Mouse (Mus musculus): ENCODE measurements at regions not wholly inside any gene's neighbourhood (a gene's known extent, or its start where the extent isn't known, plus 50 kb on each side); places are given as distances from the start of the nearest gene placed in this dataset.

DNA sequence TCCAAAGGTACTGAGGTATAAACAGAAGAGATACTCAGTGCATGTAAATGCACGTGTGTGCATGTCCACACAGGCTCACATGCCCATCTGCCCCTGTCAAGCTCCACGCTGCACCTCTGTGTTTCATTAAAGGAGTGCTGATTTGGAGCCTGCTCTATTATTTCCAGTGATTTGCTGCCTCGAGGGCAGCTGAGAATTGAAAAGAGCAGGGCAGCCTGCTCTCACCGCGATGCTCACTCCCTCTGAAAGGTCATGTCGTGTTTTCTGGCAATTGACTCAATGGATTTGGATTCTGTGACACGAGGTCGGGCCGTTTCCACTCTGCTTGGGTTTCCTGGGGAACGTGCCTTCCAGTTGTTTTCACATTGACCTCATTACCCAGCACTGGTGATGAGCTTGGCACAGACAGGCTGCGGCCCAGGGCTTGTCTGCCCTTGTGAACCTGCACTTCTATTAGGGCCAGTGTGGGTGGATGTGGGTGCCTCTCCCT lies 167.1 kb downstream of the Fam169b start:
- Histone ChIP-seq H3K27me3 (ENCODE audit: control insufficient read depth, insufficient read depth, low read length) (no peaks in the 10 kb centered on the region), H3K4me2 (replicated peaks; ENCODE audit: low read depth, low read length) (no peak overlapping the region), H3K9ac (ENCODE audit: low read depth, low read length) (no peak overlapping the region), H3K27ac (ENCODE audit: low read depth, low read length) (no peak overlapping the region), H3K9me3 (ENCODE audit: control insufficient read depth, low read length) (no peaks in the 10 kb centered on the region), H3K36me3 (ENCODE audit: control insufficient read depth, insufficient read depth, low read length) (no peaks in the 10 kb centered on the region), H3K4me1 (ENCODE audit: control insufficient read depth, insufficient read depth, low read length) (no peaks in the 10 kb centered on the region), H3K4me3 (ENCODE audit: low read length) (no peak overlapping the region)
- ATAC-seq (ENCODE audit: low FRiP score, low TSS enrichment): no peak
- WGBS: 30% methylated on average over 11 of the region's 11 CpGs

DNA sequence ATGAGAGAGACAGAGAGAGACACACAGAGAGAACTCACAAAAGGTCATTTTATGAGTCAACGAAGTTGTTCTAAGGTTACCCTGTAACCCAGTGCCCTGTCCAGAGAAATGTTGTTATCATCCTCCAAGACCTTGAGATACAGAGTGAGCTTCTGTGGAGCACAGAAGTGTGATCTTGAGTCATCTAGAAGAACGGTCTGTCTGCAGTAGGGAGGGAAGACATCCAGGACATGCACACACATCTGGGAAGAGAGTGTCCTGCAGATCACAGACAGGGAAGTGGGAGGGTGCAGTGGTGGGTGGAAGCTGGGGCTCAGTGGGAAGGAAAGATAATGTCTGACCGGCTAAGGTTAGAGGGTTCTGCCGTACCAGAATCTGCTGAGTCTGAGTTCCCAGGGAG lies 155.3 kb downstream of the Fam169b start:
- H3K4me2 ChIP-seq (replicated peaks; ENCODE audit: low read depth, low read length): no peak overlapping the region
- no peaks in the 10 kb centered on the region for H3K4me1 ChIP-seq (ENCODE audit: control insufficient read depth, insufficient read depth, low read length)
- no peak overlapping the region for H3K27ac ChIP-seq (ENCODE audit: low read depth, low read length)
- no peaks in the 10 kb centered on the region for H3K36me3 ChIP-seq (ENCODE audit: control insufficient read depth, insufficient read depth, low read length)
- no peak for ATAC-seq (ENCODE audit: low FRiP score, low TSS enrichment)
- no peaks in the 10 kb centered on the region for H3K9me3 ChIP-seq (ENCODE audit: control insufficient read depth, low read length)
- H3K4me3 ChIP-seq (ENCODE audit: low read length): no peak overlapping the region
- no peak overlapping the region for H3K9ac ChIP-seq (ENCODE audit: low read depth, low read length)
- WGBS: 67% methylated on average over 4 of the region's 4 CpGs
- H3K27me3 ChIP-seq (ENCODE audit: control insufficient read depth, insufficient read depth, low read length): no peaks in the 10 kb centered on the region

GRCm38 (mm10) chr7:68415890-68416289 lies 142.3 kb downstream of the Fam169b start:
- WGBS: 90% methylated on average over 7 of the region's 7 CpGs
- H3K4me3 ChIP-seq (ENCODE audit: low read length): no peak overlapping the region
- H3K36me3 ChIP-seq (ENCODE audit: control insufficient read depth, insufficient read depth, low read length): no peaks in the 10 kb centered on the region
- no peak overlapping the region for H3K27ac ChIP-seq (ENCODE audit: low read depth, low read length)
- no peaks in the 10 kb centered on the region for H3K4me1 ChIP-seq (ENCODE audit: control insufficient read depth, insufficient read depth, low read length)
- H3K9me3 ChIP-seq (ENCODE audit: control insufficient read depth, low read length): no peaks in the 10 kb centered on the region
- no peak overlapping the region for H3K4me2 ChIP-seq (replicated peaks; ENCODE audit: low read depth, low read length)
- no peak overlapping the region for H3K9ac ChIP-seq (ENCODE audit: low read depth, low read length)
- ATAC-seq (ENCODE audit: low FRiP score, low TSS enrichment): no peak
- no peaks in the 10 kb centered on the region for H3K27me3 ChIP-seq (ENCODE audit: control insufficient read depth, insufficient read depth, low read length)

- WGBS: 80% methylated on average over 1 of the region's 1 CpGs
- H3K4me2 ChIP-seq (replicated peaks; ENCODE audit: low read depth, low read length): no peak overlapping the region
- no peaks in the 10 kb centered on the region for H3K27me3 ChIP-seq (ENCODE audit: control insufficient read depth, insufficient read depth, low read length)
Observed at GRCm38 (mm10) chr7:68412786-68413185, 139.1 kb downstream of the Fam169b start.

More at GRCm38 (mm10) chr7:68412786-68413185, 139.1 kb downstream of the Fam169b start:
- ATAC-seq (ENCODE audit: low FRiP score, low TSS enrichment): no peak
- no peak overlapping the region for H3K27ac ChIP-seq (ENCODE audit: low read depth, low read length)
- no peak overlapping the region for H3K4me3 ChIP-seq (ENCODE audit: low read length)
- no peak overlapping the region for H3K9ac ChIP-seq (ENCODE audit: low read depth, low read length)
- H3K4me1 ChIP-seq (ENCODE audit: control insufficient read depth, insufficient read depth, low read length): no peaks in the 10 kb centered on the region
- H3K36me3 ChIP-seq (ENCODE audit: control insufficient read depth, insufficient read depth, low read length): no peaks in the 10 kb centered on the region
- H3K9me3 ChIP-seq (ENCODE audit: control insufficient read depth, low read length): no peaks in the 10 kb centered on the region

All from kidney, embryonic 14.5 days (tissue).